Mouse (Mus musculus) hindbrain, embryonic 14.5 days (tissue): ENCODE results near the gene Pld6. TPM values are rescaled to one million over a fixed set of nuclear protein-coding genes. Genes with fewer than 3 reads are reported as not detected.
"Not testable (repeated sequence)": the region's sequence is repeated elsewhere in the genome, so short reads cannot be mapped to it uniquely, and the experiment has no call there.

Source experiments
- ATAC-seq: fragments of 200-750 bp; cut with Nextera tagmentation; 2 replicates; pipeline ENCODE4 v1.8.0; 2017; ENCODE audit warnings: moderate number of reproducible peaks, mild to moderate bottlenecking, moderate TSS enrichment, moderate library complexity; ENCODE audit not compliant: low FRiP score
- DNase-seq: peaks from one replicate; pipeline ENCODE4 v3.0.0-alpha.2; 2015; ENCODE audit warnings: low spot score
- H3K27ac ChIP-seq: fragments of 300-500 bp; sonication (generic); 2 replicates; pipeline ENCODE4 v1.5.1; 2014; ENCODE audit warnings: mild to moderate bottlenecking, moderate library complexity
- H3K27me3 ChIP-seq: fragments of 300-500 bp; sonication (generic); 2 replicates; pipeline ENCODE4 v1.6.1; 2014; ENCODE audit warnings: mild to moderate bottlenecking, low read length, mixed read lengths; ENCODE audit not compliant: control insufficient read depth, insufficient read depth
- H3K36me3 ChIP-seq: fragments of 300-500 bp; sonication (generic); replicated peaks from 2 replicates; pipeline ENCODE4 v1.6.1; 2014; ENCODE audit not compliant: control insufficient read depth, insufficient read depth
- H3K4me1 ChIP-seq: fragments of 300-500 bp; sonication (generic); replicated peaks from 2 replicates; pipeline ENCODE4 v1.6.1; 2014; ENCODE audit warnings: antibody characterized with exemption, low read length, mixed read lengths; ENCODE audit not compliant: control insufficient read depth, insufficient read depth
- H3K4me2 ChIP-seq: fragments of 300-500 bp; sonication (generic); replicated peaks from 2 replicates; pipeline ENCODE4 v1.6.1; 2014; ENCODE audit warnings: mild to moderate bottlenecking, moderate library complexity
- H3K4me3 ChIP-seq: fragments of 300-500 bp; sonication (generic); replicated peaks from 2 replicates; pipeline ENCODE4 v1.5.1; 2014; ENCODE audit warnings: mild to moderate bottlenecking, low read length
- H3K9ac ChIP-seq: fragments of 300-500 bp; sonication (generic); 2 replicates; pipeline ENCODE4 v1.6.1; 2014
- H3K9me3 ChIP-seq: fragments of 300-500 bp; sonication (generic); 2 replicates; pipeline ENCODE4 v1.6.1; 2016; ENCODE audit warnings: low read length; ENCODE audit not compliant: control insufficient read depth
- WGBS: fragments of 180-500 bp; shearing (Covaris S2); extraction: QIAGEN DNeasy Blood & Tissue Kit; methylation state at CpG from one replicate; pipeline ENCODE4 v1.1.7; 2014; 5-methylcytosine and 5-hydroxymethylcytosine counted together
- polyA plus RNA-seq: library from polyadenylated mRNA; unstranded; fragments of >200 nt; fragmentation: Nextera tagmentation; extraction: Ambion mirVana; gene quantifications from 2 replicates; pipeline ENCODE4 v1.2.1, GENCODE M21; 2014

Gene Pld6
- polyA plus RNA-seq, 1 experiment from 2014 or later = 4.3 TPM

DNA sequence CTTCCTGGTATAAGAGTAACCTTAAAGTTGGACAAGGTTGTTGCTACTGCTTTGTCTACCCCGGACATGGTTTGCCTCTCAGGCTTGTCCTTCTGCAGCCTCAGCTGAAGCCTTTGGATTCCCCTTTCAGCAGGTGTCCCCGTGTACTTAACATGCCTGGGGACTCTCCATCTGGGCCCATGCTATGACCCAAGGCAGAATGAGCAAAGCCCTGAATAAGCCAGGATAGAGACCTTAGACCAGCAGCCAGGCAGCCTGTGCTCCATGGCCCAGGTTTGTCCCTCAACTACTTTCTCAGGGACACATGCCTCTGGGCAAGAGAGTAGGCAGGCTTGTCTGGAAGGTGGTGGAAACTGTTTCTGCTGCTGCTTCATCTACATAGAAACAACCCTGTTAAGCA lies 44.1 kb downstream of the Pld6 start:
- no peak overlapping the region for H3K27ac ChIP-seq
- no peak for ATAC-seq
- H3K9me3 ChIP-seq = no peaks in the 10 kb centered on the region
- no peaks in the 10 kb centered on the region for H3K4me1 ChIP-seq
- no peaks in the 10 kb centered on the region for H3K27me3 ChIP-seq
- no peak overlapping the region for H3K9ac ChIP-seq
- peaks cover 77% of the 10 kb centered on the region for H3K36me3 ChIP-seq
- no peak overlapping the region for H3K4me2 ChIP-seq
- no peak for DNase-seq
- H3K4me3 ChIP-seq = no peak overlapping the region
- WGBS = 90% methylated on average over 2 of the region's 2 CpGs

GRCm38 (mm10) chr11:59741915-59742314 lies 45.5 kb downstream of the Pld6 start:
- Histone ChIP-seq H3K27ac (no peak overlapping the region), H3K9me3 (no peaks in the 10 kb centered on the region), H3K27me3 (no peaks in the 10 kb centered on the region), H3K4me3 (no peak overlapping the region), H3K9ac (no peak overlapping the region), H3K4me2 (no peak overlapping the region), H3K4me1 (no peaks in the 10 kb centered on the region), H3K36me3 (peaks cover 86% of the 10 kb centered on the region)
- WGBS = 93% methylated on average over 5 of the region's 5 CpGs
- ATAC-seq (no peak), DNase-seq (no peak)

GRCm38 (mm10) chr11:59739996-59740395 lies 47.4 kb downstream of the Pld6 start:
- Histone ChIP-seq H3K9me3 (no peaks in the 10 kb centered on the region), H3K4me2 (no peak overlapping the region), H3K27ac (no peak overlapping the region), H3K4me1 (no peaks in the 10 kb centered on the region), H3K4me3 (no peak overlapping the region), H3K36me3 (peaks cover 93% of the 10 kb centered on the region), H3K9ac (no peak overlapping the region), H3K27me3 (no peaks in the 10 kb centered on the region)
- WGBS = 87% methylated on average over 2 of the region's 2 CpGs
- no peak for DNase-seq
- ATAC-seq = no peak

DNA sequence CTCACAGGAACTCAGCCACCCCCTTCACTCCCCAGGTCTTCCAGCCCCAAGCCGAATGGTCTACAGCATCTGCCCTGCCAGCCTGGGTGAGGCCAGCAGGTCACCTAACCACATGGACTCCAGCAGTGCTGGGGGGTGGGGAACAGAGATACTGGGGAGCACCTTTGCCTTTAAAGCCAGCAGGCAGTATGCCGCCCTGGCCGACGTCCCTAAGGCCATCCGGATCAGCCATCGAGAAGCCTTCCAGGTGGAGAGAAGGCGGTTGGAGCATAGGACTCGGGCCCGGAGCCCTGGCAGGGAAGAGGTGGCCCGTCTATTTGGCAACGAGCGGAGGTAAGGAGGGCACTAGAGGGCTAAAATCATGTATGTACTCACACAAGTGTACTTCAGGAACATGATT lies 50.2 kb downstream of the Pld6 start:
- Histone ChIP-seq H3K27me3 (no peaks in the 10 kb centered on the region), H3K9me3 (no peaks in the 10 kb centered on the region), H3K4me1 (no peaks in the 10 kb centered on the region), H3K4me2 (no peak overlapping the region), H3K27ac (no peak overlapping the region), H3K9ac (no peak overlapping the region), H3K36me3 (peaks cover 76% of the 10 kb centered on the region), H3K4me3 (no peak overlapping the region)
- ATAC-seq (no peak), DNase-seq (no peak)
- WGBS = 95% methylated on average over 12 of the region's 12 CpGs

GRCm38 (mm10) chr11:59735938-59736337 lies 51.5 kb downstream of the Pld6 start:
- H3K9ac ChIP-seq, H3K9me3 ChIP-seq, ATAC-seq, DNase-seq, H3K4me2 ChIP-seq, H3K4me1 ChIP-seq, H3K27ac ChIP-seq, H3K27me3 ChIP-seq, H3K4me3 ChIP-seq: not testable (repeated sequence)
- peaks cover 70% of the 10 kb centered on the region for H3K36me3 ChIP-seq
- 81% methylated on average over 4 of the region's 4 CpGs for WGBS

DNA sequence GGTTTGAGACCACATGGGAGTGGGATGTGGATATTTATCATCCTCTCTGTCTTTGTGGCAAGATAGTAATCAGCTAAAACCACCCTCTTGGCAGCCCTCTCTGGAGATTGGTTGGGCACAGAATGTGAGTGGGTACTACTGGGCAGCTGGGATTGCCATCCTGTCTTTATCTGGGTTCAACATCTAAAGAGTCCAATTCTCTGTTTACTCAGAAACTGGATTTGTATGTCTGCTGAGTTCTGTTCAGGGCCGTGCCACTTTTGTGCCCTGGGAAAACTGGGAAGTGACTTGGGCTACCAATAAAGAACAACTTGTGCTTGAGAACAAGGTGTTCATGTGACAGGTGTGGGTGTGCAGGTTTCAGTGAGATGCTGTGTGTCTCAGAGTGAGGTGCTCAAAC lies 53.1 kb downstream of the Pld6 start:
- Histone ChIP-seq H3K4me2 (no peak overlapping the region), H3K9me3 (no peaks in the 10 kb centered on the region), H3K9ac (no peak overlapping the region), H3K27me3 (no peaks in the 10 kb centered on the region), H3K36me3 (peaks cover 72% of the 10 kb centered on the region), H3K4me1 (no peaks in the 10 kb centered on the region), H3K4me3 (no peak overlapping the region), H3K27ac (no peak overlapping the region)
- ATAC-seq (no peak), DNase-seq (no peak)
- WGBS = 100% methylated on average over 1 of the region's 1 CpGs

Other genes starting within 250 kb of the Pld6 start
- 0.10 and 0.11 TPM in 2 replicates for gene Nlrp3, start 246.1 kb downstream of the Pld6 start, polyA plus RNA-seq
- gene Olfr222, start 211.4 kb downstream of the Pld6 start, polyA plus RNA-seq = not detected in 2 replicates
- gene Olfr223, start 194.4 kb downstream of the Pld6 start, polyA plus RNA-seq = not detected in 2 replicates
- gene Mprip, start 126.3 kb downstream of the Pld6 start, polyA plus RNA-seq = 68.1 and 71.5 TPM in 2 replicates
- 35.9 and 39.7 TPM in 2 replicates for gene Flcn, start 22.4 kb upstream of the Pld6 start, polyA plus RNA-seq
- gene Nt5m, start 51.8 kb upstream of the Pld6 start, polyA plus RNA-seq = 70.0 and 70.1 TPM in 2 replicates
- gene Cops3, start 52.2 kb upstream of the Pld6 start, polyA plus RNA-seq = 198 and 199 TPM in 2 replicates
- 32.7 and 36.1 TPM in 2 replicates for gene Med9, start 160.6 kb upstream of the Pld6 start, polyA plus RNA-seq
- gene Rasd1, start 177.3 kb upstream of the Pld6 start, polyA plus RNA-seq = 0.97 and 1.3 TPM in 2 replicates